Mouse (Mus musculus) liver, adult 2 months (tissue): ENCODE measurements around the gene Dapk3. TPM values are rescaled to one million over a fixed set of nuclear protein-coding genes. Genes with fewer than 3 reads are reported as not detected.
"Not testable (repeated sequence)": the region's sequence is repeated elsewhere in the genome, so short reads cannot be mapped to it uniquely, and the experiment has no call there.

Source experiments
- DNase-seq: peaks from one replicate; pipeline ENCODE4 v3.0.0-alpha.2; 2011; ENCODE audit warnings: low read depth, low spot score; ENCODE audit errors: extremely low read depth
- H3K27ac ChIP-seq: fragments of 200-500 bp; replicated peaks from 2 replicates; pipeline ENCODE4 v1.5.1; 2012; ENCODE audit warnings: low read depth, mild to moderate bottlenecking, control low read depth, inconsistent platforms, low read length; ENCODE audit not compliant: insufficient read depth
- H3K27me3 ChIP-seq: fragments of 200-500 bp; 2 replicates; pipeline ENCODE4 v1.6.1; 2012; ENCODE audit warnings: mild to moderate bottlenecking, moderate library complexity, low read length, inconsistent platforms; ENCODE audit not compliant: control insufficient read depth, insufficient read depth
- H3K36me3 ChIP-seq: fragments of 200-500 bp; 2 replicates; pipeline ENCODE4 v1.6.1; 2012; ENCODE audit warnings: low read length, inconsistent platforms; ENCODE audit not compliant: control insufficient read depth, insufficient read depth
- H3K4me1 ChIP-seq: fragments of 200-500 bp; 2 replicates; pipeline ENCODE4 v1.6.1; 2011; ENCODE audit warnings: low read length; ENCODE audit not compliant: control insufficient read depth, insufficient read depth
- H3K4me3 ChIP-seq: fragments of 200-500 bp; 2 replicates; pipeline ENCODE4 v1.5.1; 2011; ENCODE audit warnings: low read depth, mild to moderate bottlenecking, control low read depth, low read length, moderate library complexity; ENCODE audit not compliant: insufficient read depth
- H3K79me2 ChIP-seq: fragments of 200-500 bp; 2 replicates; pipeline ENCODE4 v1.6.1; 2012; ENCODE audit warnings: inconsistent platforms, mild to moderate bottlenecking, low read length, moderate library complexity; ENCODE audit not compliant: control insufficient read depth, insufficient read depth
- H3K9ac ChIP-seq: fragments of 200-500 bp; 2 replicates; pipeline ENCODE4 v1.6.1; 2012; ENCODE audit warnings: low read depth, mild to moderate bottlenecking, control low read depth, inconsistent platforms, low read length
- CTCF ChIP-seq: fragments of 200-500 bp; IDR thresholded peaks from 2 replicates; pipeline ENCODE4 v1.5.1; 2011; ENCODE audit warnings: low read depth, low read length, control low read depth
- POLR2A ChIP-seq: fragments of 200-500 bp; IDR thresholded peaks from 2 replicates; pipeline ENCODE4 v1.6.1; 2011; ENCODE audit warnings: low read length, control low read depth; ENCODE audit not compliant: insufficient read depth; ENCODE audit errors: extremely low read depth
- WGBS: fragments of 180-500 bp; shearing (Covaris S2); methylation state at CpG from one replicate; pipeline ENCODE4 v1.1.7; 2018; 5-methylcytosine and 5-hydroxymethylcytosine counted together
- polyA plus RNA-seq: library from polyadenylated mRNA; depleted of rRNA; stranded (reverse); fragments of >200 nt; gene quantifications from 2 replicates; pipeline ENCODE4 v1.2.3, GENCODE M21; 2012
- total RNA-seq: library from RNA; depleted of rRNA; stranded (reverse); fragments of >200 nt; gene quantifications from 2 replicates; pipeline ENCODE4 v1.2.3, GENCODE M21; 2014

Gene Dapk3
- total and polyA plus RNA-seq, 2 experiments = 14.1 to 44.2 TPM

GRCm38 (mm10) chr10:81217964-81218363 lies 35.2 kb downstream of the Dapk3 start:
- DNase-seq = peak; percentile 24
- WGBS = 25% methylated on average over 7 of the region's 7 CpGs

DNA sequence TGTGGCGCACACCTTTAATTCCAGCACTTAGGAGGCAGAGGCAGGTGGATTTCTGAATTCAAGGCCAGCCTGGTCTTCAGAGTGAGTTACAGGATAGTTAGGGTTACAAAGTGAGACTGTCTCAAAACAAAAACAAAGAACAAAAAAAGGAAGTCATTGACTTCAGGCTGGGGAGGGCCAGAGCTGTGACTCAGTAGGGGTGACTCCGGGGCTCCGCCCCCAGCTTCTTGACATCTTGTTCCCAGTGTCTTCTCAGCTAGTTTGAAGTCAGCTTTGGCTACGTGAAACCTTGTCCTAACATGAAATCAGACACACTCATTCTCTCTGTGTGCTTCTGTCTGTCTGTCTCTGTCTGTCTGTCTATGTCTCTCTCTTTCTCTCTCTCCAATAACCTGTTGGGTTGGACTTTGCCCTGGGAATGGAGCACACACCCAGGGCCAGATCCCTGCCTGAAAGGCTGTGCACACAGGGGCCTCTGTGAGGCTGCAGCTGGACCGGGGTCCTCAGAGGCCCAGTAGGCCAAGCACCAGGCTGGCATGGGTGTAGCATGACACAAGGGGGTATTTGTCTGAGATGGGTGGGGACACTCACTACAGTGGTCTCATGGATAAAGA lies 38.7 kb downstream of the Dapk3 start:
- no peak overlapping the region for H3K4me3 ChIP-seq
- no peaks in the 10 kb centered on the region for H3K79me2 ChIP-seq
- H3K27me3 ChIP-seq = no peaks in the 10 kb centered on the region
- H3K27ac ChIP-seq = no peak overlapping the region
- TF ChIP-seq CTCF = no peak
- TF ChIP-seq POLR2A = no peak
- H3K9ac ChIP-seq = no peak overlapping the region
- DNase-seq = no peak
- 78% methylated on average over 5 of the region's 5 CpGs for WGBS
- no peaks in the 10 kb centered on the region for H3K36me3 ChIP-seq
- no peaks in the 10 kb centered on the region for H3K4me1 ChIP-seq

More at GRCm38 (mm10) chr10:81217964-81218363, 35.2 kb downstream of the Dapk3 start:
- Histone ChIP-seq H3K27me3 (no peaks in the 10 kb centered on the region), H3K79me2 (no peaks in the 10 kb centered on the region), H3K36me3 (no peaks in the 10 kb centered on the region), H3K4me3 (no peak overlapping the region), H3K9ac (no peak overlapping the region), H3K4me1 (no peaks in the 10 kb centered on the region), H3K27ac (no peak overlapping the region)
- peak; percentile 87 for TF ChIP-seq CTCF
- TF ChIP-seq POLR2A = no peak

GRCm38 (mm10) chr10:81223731-81224130 lies 40.9 kb downstream of the Dapk3 start:
- not testable (repeated sequence) for H3K4me1 ChIP-seq, H3K9ac ChIP-seq, DNase-seq, H3K36me3 ChIP-seq, H3K27ac ChIP-seq, H3K4me3 ChIP-seq, H3K27me3 ChIP-seq, H3K79me2 ChIP-seq
- WGBS = 63% methylated on average over 2 of the region's 2 CpGs

DNA sequence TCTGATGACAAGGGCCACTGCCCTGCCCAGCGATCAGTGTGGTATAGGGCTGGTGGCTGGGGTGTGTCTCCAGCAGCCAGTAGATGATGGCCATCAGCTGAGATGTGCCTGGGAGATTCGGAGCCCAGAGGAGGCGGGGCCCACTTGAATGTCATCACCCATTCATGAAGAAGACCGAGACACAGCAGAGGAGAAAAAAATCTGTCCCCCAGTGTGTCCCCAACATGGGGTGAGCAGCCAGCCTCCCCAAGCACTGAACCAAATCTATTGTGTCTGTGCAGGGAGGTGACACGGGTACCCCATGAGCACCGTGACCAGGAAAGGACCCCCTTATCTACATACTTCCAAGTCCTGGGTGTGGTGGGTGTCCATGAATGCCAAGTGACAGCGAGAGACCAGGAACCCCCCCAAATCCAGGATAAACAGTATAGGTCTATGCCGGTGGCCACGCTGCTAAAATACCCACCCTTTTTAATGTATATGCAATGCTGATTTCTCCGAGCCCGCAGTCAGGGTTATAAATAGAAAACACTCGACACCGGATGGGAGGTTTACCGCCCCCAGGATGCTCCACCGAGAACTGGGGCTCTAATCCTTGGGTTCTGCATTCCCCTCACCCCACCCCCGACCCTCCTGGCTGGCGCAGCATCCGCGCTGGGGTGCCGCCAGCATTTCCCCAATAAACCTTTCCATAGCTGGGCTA lies 47.1 kb downstream of the Dapk3 start:
- no peak for TF ChIP-seq POLR2A
- TF ChIP-seq CTCF = no peak
- H3K79me2 ChIP-seq = no peaks in the 10 kb centered on the region
- peaks cover 13% of the 10 kb centered on the region for H3K4me1 ChIP-seq
- H3K27ac ChIP-seq = no peak overlapping the region
- no peaks in the 10 kb centered on the region for H3K36me3 ChIP-seq
- no peak for DNase-seq
- WGBS = 25% methylated on average over 20 of the region's 20 CpGs
- peaks cover 4% of the 10 kb centered on the region; the same call in 1 of the 2 replicates for H3K27me3 ChIP-seq
- H3K4me3 ChIP-seq = no peak overlapping the region
- H3K9ac ChIP-seq = no peak overlapping the region

GRCm38 (mm10) chr10:81230438-81231332 lies 47.9 kb downstream of the Dapk3 start, which contains the start of gene Atcay:
Gene Atcay, minus strand, starts transcription at chr10:81230833.
- H3K79me2 ChIP-seq = no peaks in the 10 kb centered on the region
- H3K9ac ChIP-seq = no peak within 1 kb of the TSS
- no peak within 1 kb of the TSS for H3K27ac ChIP-seq
- no peak for DNase-seq
- no peak within 1 kb of the TSS for H3K4me3 ChIP-seq
- H3K4me1 ChIP-seq = peaks cover 13% of the 10 kb centered on the region
- H3K36me3 ChIP-seq = no peaks in the 10 kb centered on the region
- TF ChIP-seq POLR2A (no peak), CTCF (peak; percentile 62)
- WGBS = 19% methylated on average over 27 of the region's 27 CpGs
- H3K27me3 ChIP-seq = peaks cover 4% of the 10 kb centered on the region; the same call in 1 of the 2 replicates
